Mouse (Mus musculus): ENCODE data around the gene Slc1a3. TPM values are rescaled to one million over a fixed set of nuclear protein-coding genes. Genes with fewer than 3 reads are reported as not detected.
A peak's percentile ranks its signal among the peaks of the same experiment; 100 is the strongest.

Slc1a3 gene
- total and polyA plus RNA-seq, 3 experiments: 4.5 to 12.6 (median 6.5) TPM

DNA sequence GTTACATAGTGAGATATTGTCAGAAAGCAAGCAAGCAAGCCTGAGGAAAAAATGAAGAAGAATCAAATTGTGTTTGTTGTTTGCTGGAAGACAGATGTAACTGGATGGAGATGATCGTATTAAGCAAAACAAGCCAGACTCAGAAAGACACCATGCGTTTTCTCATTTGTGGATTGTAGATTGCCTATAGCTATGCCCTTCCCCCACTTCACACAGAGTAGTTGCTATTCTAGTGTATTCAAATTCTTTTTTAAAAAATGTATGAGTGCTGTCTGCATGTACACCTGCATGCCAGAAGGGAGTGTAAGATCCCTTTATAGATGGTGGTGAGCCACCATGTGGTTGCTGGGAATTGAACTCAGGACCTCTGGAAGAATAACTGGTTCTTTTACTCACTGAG, 33.6 kb downstream of the Slc1a3 start:
- H3K27me3 ChIP-seq (replicated peaks): no peaks in the 10 kb centered on the region
- peak overlapping the region; percentile 82 for H3K27ac ChIP-seq (ENCODE audit: insufficient read depth, low read depth)
- in situ Hi-C loops (cut with MboI; ENCODE audit: low pct_ligation_motif_present, low pct_unique_long_range_greater_than_20kb, low sequenced_read_pairs): no loop called here
- peak overlapping the region; percentile 79 for H3K4me2 ChIP-seq (ENCODE audit: insufficient read depth, low read depth, poor library complexity, severe bottlenecking)
- H3K9ac ChIP-seq (ENCODE audit: insufficient read depth, low read depth): peak overlapping the region; percentile 31
- peaks cover 21 to 61% of the 10 kb centered on the region in 2 experiments for H3K4me1 ChIP-seq (ENCODE audit: control insufficient read depth in 1 of 2, insufficient read depth in 2 of 2)
- dilution Hi-C loops (cut with MboI; ENCODE audit: extremely low pct_ligation_motif_present, extremely low pct_unique_long_range_greater_than_20kb, low sequenced_read_pairs): no loop called here
- no peaks in the 10 kb centered on the region for H3K9me3 ChIP-seq (replicated peaks; ENCODE audit: low read length)
- TF ChIP-seq GABPA (IDR thresholded peaks at IDR 0.05; ENCODE audit: insufficient replicate concordance, low read depth, low read length): no peak
- TF ChIP-seq RAD21 (IDR thresholded peaks at IDR 0.05; ENCODE audit: low read depth, low read length): peak; percentile 38
- TF ChIP-seq MAX (IDR thresholded peaks at IDR 0.05; ENCODE audit: low read length): peak; percentile 49; the same call in 1 of the 2 replicates
- TF ChIP-seq KAT2A (IDR thresholded peaks at IDR 0.05; ENCODE audit: insufficient replicate concordance, low read length): no peak
- TF ChIP-seq E2F4 (IDR thresholded peaks at IDR 0.05; ENCODE audit: insufficient replicate concordance, low read depth, low read length): no peak
- TF ChIP-seq CTCF (conservative IDR thresholded peaks at IDR 0.05 in 1 of 2, IDR thresholded peaks at IDR 0.05 in 1 of 2; ENCODE audit: low read depth in 2 of 2, low read length in 2 of 2): peak in 1 of 2 experiments; percentile 39; a peak in 2 of 4 replicates
- TF ChIP-seq CHD2 (IDR thresholded peaks at IDR 0.05; ENCODE audit: low read length): peak; percentile 73
- no peak for TF ChIP-seq ELF1 (IDR thresholded peaks at IDR 0.05; ENCODE audit: low read depth, low read length)
- no peak for TF ChIP-seq NELFE (IDR thresholded peaks at IDR 0.05; ENCODE audit: low read depth, low read length)
- TF ChIP-seq MAFK (IDR thresholded peaks at IDR 0.05; ENCODE audit: insufficient replicate concordance, low read length): peak; percentile 8; the same call in 1 of the 2 replicates
- no peak; the same call in 1 of the 2 replicates for TF ChIP-seq SMC3 (IDR thresholded peaks at IDR 0.05; ENCODE audit: low read depth, low read length)
- TF ChIP-seq POLR2AphosphoS2 (IDR thresholded peaks at IDR 0.05; ENCODE audit: low read depth, low read length): no peak
- no peak for TF ChIP-seq ZC3H11A (IDR thresholded peaks at IDR 0.05; ENCODE audit: low read depth, low read length)
- peak; percentile 69 for TF ChIP-seq EP300 (IDR thresholded peaks at IDR 0.05; ENCODE audit: low read length)
- TF ChIP-seq MEF2A (IDR thresholded peaks at IDR 0.05; ENCODE audit: borderline replicate concordance, low read depth, low read length): peak; percentile 76
- peak; percentile 82; the same call in 1 of the 2 replicates for TF ChIP-seq MYC (IDR thresholded peaks at IDR 0.05; ENCODE audit: low read depth, low read length)
- no peak; the same call in 1 of the 2 replicates for TF ChIP-seq ZNF384 (IDR thresholded peaks at IDR 0.05; ENCODE audit: low read depth, low read length)
- TF ChIP-seq TBP (conservative IDR thresholded peaks at IDR 0.05; ENCODE audit: low read depth, low read length): no peak; the same call in 1 of the 2 replicates
- no peak; the same call in 1 of the 2 replicates for TF ChIP-seq ETS1 (conservative IDR thresholded peaks at IDR 0.05; ENCODE audit: low read depth, low read length)
- 0 out of 2 replicates have a peak, but pooled peaks have one; percentile 12 for TF ChIP-seq JUND (conservative IDR thresholded peaks at IDR 0.05; ENCODE audit: low read depth, low read length)
- TF ChIP-seq NRF1 (IDR thresholded peaks at IDR 0.05; ENCODE audit: low read depth, low read length): no peak
- 0 out of 2 replicates have a peak, but pooled peaks have one; percentile 3 for TF ChIP-seq ZMIZ1 (IDR thresholded peaks at IDR 0.05; ENCODE audit: low read depth, low read length)
- no peak for TF ChIP-seq HCFC1 (IDR thresholded peaks at IDR 0.05; ENCODE audit: low read depth, low read length)
- TF ChIP-seq TCF12 (IDR thresholded peaks at IDR 0.05; ENCODE audit: low read depth, low read length): peak; percentile 38; the same call in 1 of the 2 replicates
- no peak for TF ChIP-seq RCOR1 (conservative IDR thresholded peaks at IDR 0.05; ENCODE audit: low read depth, low read length)
- peak; percentile 70 for DNase-seq (ENCODE audit: extremely low read depth)
- H3K36me3 ChIP-seq (replicated peaks in 1 of 2; ENCODE audit: control insufficient read depth in 1 of 2, insufficient read depth in 1 of 2, low read length in 1 of 2): peaks cover 0 to 2% of the 10 kb centered on the region in 2 experiments
- peak overlapping the region in 1 of 3 experiments; percentile 51 for H3K4me3 ChIP-seq (replicated peaks in 1 of 3; ENCODE audit: low read depth in 2 of 3, low read length in 2 of 3, poor library complexity in 1 of 3)
- H3K79me2 ChIP-seq (replicated peaks; ENCODE audit: control insufficient read depth, extremely low read depth, insufficient read depth, poor library complexity, severe bottlenecking): no peaks in the 10 kb centered on the region
